Mouse (Mus musculus) myocyte (in vitro differentiated cells): Measurements from ENCODE around the gene Aire.

ENCODE experiments used
- POLR2A ChIP-seq: IDR thresholded peaks from one replicate; pipeline ENCODE4 v1.6.1; 2011; ENCODE audit warnings: low read depth, mild to moderate bottlenecking, control low read depth, moderate library complexity; ENCODE audit not compliant: insufficient read length
- TCF3 ChIP-seq: IDR thresholded peaks from one replicate; pipeline ENCODE4 v1.6.1; 2011; ENCODE audit warnings: low read depth, control low read depth; ENCODE audit not compliant: insufficient read length

DNA sequence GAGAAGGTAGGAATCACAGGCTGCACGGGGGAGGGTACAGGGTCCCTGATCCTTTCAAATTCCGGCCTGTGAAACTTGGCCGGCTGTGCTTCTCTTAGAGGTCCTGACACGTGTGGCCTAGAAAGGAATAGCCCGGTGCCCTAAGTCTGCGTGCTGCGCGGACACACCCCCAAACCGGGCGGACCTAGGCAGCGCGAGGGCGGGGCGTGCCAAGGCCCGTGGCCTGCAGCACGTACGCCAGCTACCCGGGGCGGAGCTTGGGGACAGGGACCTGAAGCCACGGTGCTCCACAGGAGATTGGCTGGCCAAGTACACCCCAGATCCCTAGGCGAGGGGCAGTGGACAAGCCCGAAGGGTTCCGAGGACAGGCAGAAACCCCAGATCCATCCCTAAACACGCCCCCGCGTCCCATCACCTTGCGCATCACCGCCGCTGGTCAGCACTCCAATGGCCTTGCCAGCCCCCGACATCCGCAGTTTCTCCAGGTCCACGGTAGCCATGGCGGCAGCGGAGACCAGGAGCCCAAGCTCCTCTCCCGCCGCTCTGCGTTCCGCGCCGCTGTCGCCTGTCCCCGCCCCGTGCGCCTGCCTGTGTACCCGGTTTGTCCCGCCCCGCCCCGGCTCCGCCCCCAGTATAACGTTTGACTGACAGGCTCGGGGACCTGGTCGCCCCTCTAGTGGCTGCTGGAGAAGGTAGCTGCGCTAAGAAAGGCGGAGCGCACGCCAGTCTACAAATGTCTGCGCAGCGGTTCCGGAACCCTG is 34.0 kb downstream of the Aire start:
- TF ChIP-seq POLR2A = peak; percentile 85
- TF ChIP-seq TCF3 = no peak
